Mouse (Mus musculus) spleen, adult 2 months (tissue): ENCODE measurements at regions not wholly inside any gene's neighbourhood (a gene's known extent, or its start where the extent isn't known, plus 50 kb on each side); places are given as distances from the start of the nearest gene placed in this dataset.
A peak's percentile ranks its signal among the peaks of the same experiment; 100 is the strongest.

Experiments
- DNase-seq, 2 experiments: peaks; one replicate each; pipeline versions ENCODE4 v3.0.0 to v3.0.0-alpha.2; 2012 to 2021; ENCODE audit warnings: low spot score in 2 of 2, low read depth in 1 of 2
- H3K27ac ChIP-seq: fragments of 200-500 bp; 2 replicates; pipeline ENCODE4 v1.5.1; 2012; ENCODE audit warnings: low read length, inconsistent platforms; ENCODE audit not compliant: insufficient read depth
- H3K27me3 ChIP-seq: fragments of 200-500 bp; 2 replicates; pipeline ENCODE4 v1.6.1; 2012; ENCODE audit warnings: mild to moderate bottlenecking, moderate library complexity, low read length, inconsistent platforms; ENCODE audit not compliant: control insufficient read depth, insufficient read depth
- H3K36me3 ChIP-seq: fragments of 200-500 bp; 2 replicates; pipeline ENCODE4 v1.6.1; 2012; ENCODE audit warnings: mild to moderate bottlenecking, low read length, inconsistent platforms; ENCODE audit not compliant: control insufficient read depth, insufficient read depth
- H3K4me1 ChIP-seq: fragments of 200-500 bp; 2 replicates; pipeline ENCODE4 v1.6.1; 2011; ENCODE audit warnings: inconsistent platforms; ENCODE audit not compliant: control insufficient read depth, insufficient read depth, insufficient read length
- H3K4me3 ChIP-seq: fragments of 200-500 bp; 2 replicates; pipeline ENCODE4 v1.5.1; 2011; ENCODE audit warnings: mild to moderate bottlenecking, inconsistent platforms; ENCODE audit not compliant: insufficient read depth, insufficient read length; ENCODE audit errors: extremely low read depth
- CTCF ChIP-seq: fragments of 200-500 bp; IDR thresholded peaks from 2 replicates; pipeline ENCODE4 v1.5.1; 2011; ENCODE audit warnings: mild to moderate bottlenecking, inconsistent platforms; ENCODE audit not compliant: insufficient read depth, insufficient read length, insufficient replicate concordance; ENCODE audit errors: extremely low read depth
- POLR2A ChIP-seq: fragments of 200-500 bp; IDR thresholded peaks from 2 replicates; pipeline ENCODE4 v1.6.1; 2011; ENCODE audit warnings: low read depth, low read length, inconsistent platforms
- WGBS: fragments of 180-500 bp; shearing (Covaris S2); methylation state at CpG from one replicate; pipeline ENCODE4 v1.1.7; 2018; 5-methylcytosine and 5-hydroxymethylcytosine counted together

DNA sequence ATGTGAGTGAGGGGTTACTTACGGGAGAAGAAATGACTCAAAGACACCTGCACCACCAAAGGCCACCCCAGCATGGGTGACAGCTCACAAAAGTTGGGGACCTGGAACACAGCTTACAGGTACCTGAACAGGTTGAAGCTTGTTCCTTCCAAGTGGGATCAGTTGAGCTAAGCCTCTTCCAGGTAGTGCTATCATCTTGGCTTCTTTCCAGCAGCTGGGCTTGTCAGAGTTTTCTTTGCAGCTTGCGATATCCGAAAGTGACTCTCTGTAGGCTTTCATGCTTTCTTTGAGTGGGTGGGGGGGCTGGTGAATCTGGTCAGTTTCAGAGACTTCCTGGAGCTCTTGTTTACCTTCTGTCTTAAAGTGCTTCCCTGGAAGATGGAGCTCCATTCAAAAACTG lies 65.4 kb upstream of the Eed start:
- H3K36me3 ChIP-seq = no peaks in the 10 kb centered on the region
- H3K4me3 ChIP-seq = no peak overlapping the region
- DNase-seq = no peak
- no peaks in the 10 kb centered on the region for H3K4me1 ChIP-seq
- H3K27me3 ChIP-seq = no peaks in the 10 kb centered on the region
- H3K27ac ChIP-seq = 0 out of 2 replicates have a peak overlapping the region, but pooled peaks have one; percentile 24
- TF ChIP-seq CTCF = no peak
- TF ChIP-seq POLR2A = no peak
- 91% methylated on average over 3 of the region's 3 CpGs for WGBS

- no peak overlapping the region for H3K27ac ChIP-seq
- H3K4me1 ChIP-seq = no peaks in the 10 kb centered on the region
- TF ChIP-seq CTCF = no peak
- TF ChIP-seq POLR2A = no peak
- H3K27me3 ChIP-seq = no peaks in the 10 kb centered on the region
- no peak overlapping the region for H3K4me3 ChIP-seq
- WGBS = 92% methylated on average over 4 of the region's 4 CpGs
- no peak for DNase-seq
- no peaks in the 10 kb centered on the region for H3K36me3 ChIP-seq
These were observed 66.1 kb upstream of the Eed start for GRCm38 (mm10) chr7:90046862-90047261.

DNA sequence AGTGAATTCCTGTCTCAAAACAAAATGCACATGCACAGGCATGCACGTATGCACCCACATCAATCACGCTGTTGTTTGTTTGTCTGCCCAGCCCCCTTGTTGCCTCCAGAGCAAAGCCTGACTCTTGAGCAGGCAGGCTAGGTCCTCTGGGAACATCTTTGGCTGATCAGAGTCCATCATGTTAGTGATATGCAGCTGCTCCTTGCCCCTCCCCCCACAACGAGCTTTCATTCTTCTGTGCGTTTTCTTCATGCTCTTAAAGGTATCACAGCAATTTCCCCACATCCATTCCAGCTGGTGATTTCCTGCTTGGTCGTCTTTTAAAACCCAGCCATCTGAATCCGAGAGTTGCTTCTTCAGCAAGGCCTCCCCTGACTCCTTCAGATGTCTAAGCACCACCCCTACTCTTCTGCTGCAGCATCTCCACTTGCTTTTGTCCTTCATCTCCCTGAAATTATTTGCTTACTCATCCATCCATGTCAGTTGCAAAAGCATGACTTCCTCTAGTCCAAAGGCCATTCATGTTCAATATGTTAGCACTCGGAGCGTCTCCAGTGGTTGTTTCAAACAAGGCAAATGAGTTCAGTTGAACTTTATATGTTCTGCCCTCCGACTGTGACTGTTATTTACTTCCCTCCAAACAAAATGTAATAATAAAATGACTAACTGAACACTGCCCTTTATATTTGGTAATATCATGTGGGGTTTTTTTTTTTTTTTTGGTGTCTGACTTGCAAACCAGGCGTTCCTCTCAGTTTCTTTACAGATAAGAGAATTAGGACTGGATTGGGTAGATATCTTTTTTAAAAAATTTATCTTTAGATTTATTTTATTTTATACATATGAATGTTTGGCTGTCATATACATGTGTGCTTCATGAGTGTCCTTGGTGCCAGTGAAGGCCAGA lies 67.9 kb upstream of the Eed start:
- no peaks in the 10 kb centered on the region for H3K4me1 ChIP-seq
- H3K27ac ChIP-seq = no peak overlapping the region

DNA sequence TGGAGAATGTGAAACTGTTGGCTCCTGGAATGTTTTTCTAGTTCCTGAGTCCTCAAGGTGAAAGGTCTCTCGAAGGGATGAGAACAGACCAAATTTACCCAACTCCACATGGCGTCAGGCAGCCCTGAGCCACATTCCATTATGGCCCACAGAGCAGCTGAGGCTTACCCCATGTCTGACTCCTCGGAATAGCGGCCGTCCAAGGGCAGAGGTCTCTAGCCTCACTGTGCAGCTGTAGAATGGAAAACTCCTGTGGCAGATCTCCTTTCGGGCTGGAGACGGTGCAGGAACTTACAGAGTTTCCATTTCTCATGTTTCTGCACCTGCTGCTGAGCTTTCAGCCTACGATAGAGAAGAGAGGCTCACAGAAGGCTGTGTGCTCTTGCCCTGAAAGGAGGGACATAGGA lies 69.1 kb upstream of the Eed start:
- Histone ChIP-seq H3K4me1 (no peaks in the 10 kb centered on the region; the same call in 1 of the 2 replicates), H3K4me3 (no peak overlapping the region), H3K27ac (no peak overlapping the region), H3K27me3 (no peaks in the 10 kb centered on the region), H3K36me3 (no peaks in the 10 kb centered on the region)
- DNase-seq = no peak
- WGBS = 85% methylated on average over 8 of the region's 8 CpGs
- no peak for TF ChIP-seq POLR2A

More for the DNA sequence above, 67.9 kb upstream of the Eed start:
- H3K4me3 ChIP-seq = no peak overlapping the region
- H3K27me3 ChIP-seq = no peaks in the 10 kb centered on the region
- TF ChIP-seq POLR2A = no peak
- no peak for TF ChIP-seq CTCF
- DNase-seq = no peak
- no peaks in the 10 kb centered on the region for H3K36me3 ChIP-seq
- WGBS = 71% methylated on average over 10 of the region's 10 CpGs

GRCm38 (mm10) chr7:90054795-90055511 lies 74.2 kb upstream of the Eed start:
- Histone ChIP-seq H3K4me3 (no peak overlapping the region), H3K27ac (peak overlapping the region; percentile 10; the same call in 1 of the 2 replicates), H3K4me1 (peaks cover 9% of the 10 kb centered on the region), H3K27me3 (no peaks in the 10 kb centered on the region), H3K36me3 (no peaks in the 10 kb centered on the region)
- DNase-seq = peak in 1 of 2 experiments; percentile 40
- TF ChIP-seq CTCF = no peak
- 9% methylated on average over 7 of the region's 7 CpGs for WGBS

GRCm38 (mm10) chr7:90057947-90058346 lies 72.1 kb upstream of the Picalm start:
- Histone ChIP-seq H3K36me3 (no peaks in the 10 kb centered on the region), H3K4me3 (no peak overlapping the region), H3K27me3 (no peaks in the 10 kb centered on the region), H3K27ac (no peak overlapping the region), H3K4me1 (peaks cover 19% of the 10 kb centered on the region)
- TF ChIP-seq CTCF (no peak), POLR2A (no peak)
- DNase-seq = no peak
- whole genome bisulfite sequencing = 53% methylated on average over 1 of the region's 1 CpGs

DNA sequence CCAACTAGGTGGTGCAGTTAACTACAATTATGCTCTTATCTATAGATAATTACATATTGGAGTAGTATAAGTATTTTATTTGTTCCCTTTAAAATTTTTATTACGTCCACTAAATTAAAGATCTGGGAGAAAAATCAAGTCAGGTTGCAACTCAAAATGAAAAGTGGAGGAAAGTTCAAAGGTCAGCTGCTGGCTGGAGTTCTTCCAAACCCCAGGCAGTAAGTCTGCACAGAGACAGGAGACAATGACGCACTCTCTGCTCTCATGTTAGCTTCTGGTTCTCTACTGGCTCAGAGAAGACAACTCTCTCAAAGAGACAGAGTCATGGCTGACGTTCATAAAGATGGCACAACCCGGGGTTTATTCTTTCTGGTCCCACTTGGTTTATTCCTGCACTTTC lies 71.4 kb upstream of the Picalm start:
- TF ChIP-seq POLR2A = no peak
- no peaks in the 10 kb centered on the region for H3K27me3 ChIP-seq
- no peak for DNase-seq
- 90% methylated on average over 4 of the region's 4 CpGs for WGBS
- no peaks in the 10 kb centered on the region for H3K36me3 ChIP-seq
- no peak overlapping the region for H3K4me3 ChIP-seq
- H3K4me1 ChIP-seq = peaks cover 19% of the 10 kb centered on the region
- H3K27ac ChIP-seq = no peak overlapping the region
